Mouse (Mus musculus): ENCODE measurements around the gene Ptprq.

The Ptprq gene

GRCm38 (mm10) chr10:107488654-107489315, 231.1 kb downstream of the Ptprq start:
- DNase-seq (ENCODE audit: low spot score in 2 of 2), result no peak

GRCm38 (mm10) chr10:107486770-107487169, 233.1 kb downstream of the Ptprq start:
- DNase-seq (ENCODE audit: low spot score in 2 of 2), result no peak

GRCm38 (mm10) chr10:107485870-107486269, 234.0 kb downstream of the Ptprq start, which contains the start of gene Myf5:
Myf5 (minus strand) TSS chr10:107486134.
- no peak for DNase-seq (ENCODE audit: low spot score in 2 of 2)

- DNase-seq (ENCODE audit: low spot score in 2 of 2), result no peak
Observed at GRCm38 (mm10) chr10:107484050-107484449, 235.8 kb downstream of the Ptprq start.

- peak in 1 of 2 experiments; percentile 22 for DNase-seq (ENCODE audit: low spot score in 2 of 2)
Observed at GRCm38 (mm10) chr10:107473497-107473896, 246.4 kb downstream of the Ptprq start.

- DNase-seq (ENCODE audit: low spot score in 2 of 2), result no peak
Observed at GRCm38 (mm10) chr10:107471712-107472111, 248.1 kb downstream of the Ptprq start.

- no peak for DNase-seq (ENCODE audit: low spot score in 2 of 2)
Observed at GRCm38 (mm10) chr10:107467819-107468218, 252.0 kb downstream of the Ptprq start.
